Mouse (Mus musculus): Measurements from ENCODE around the gene Olfr887. TPM values are rescaled to one million over a fixed set of nuclear protein-coding genes. Genes with fewer than 3 reads are reported as not detected.

Gene Olfr887
- polyA plus RNA-seq (2014; fragmentation: Nextera tagmentation; extraction: Ambion mirVana) = not detected in 2 replicates

DNA sequence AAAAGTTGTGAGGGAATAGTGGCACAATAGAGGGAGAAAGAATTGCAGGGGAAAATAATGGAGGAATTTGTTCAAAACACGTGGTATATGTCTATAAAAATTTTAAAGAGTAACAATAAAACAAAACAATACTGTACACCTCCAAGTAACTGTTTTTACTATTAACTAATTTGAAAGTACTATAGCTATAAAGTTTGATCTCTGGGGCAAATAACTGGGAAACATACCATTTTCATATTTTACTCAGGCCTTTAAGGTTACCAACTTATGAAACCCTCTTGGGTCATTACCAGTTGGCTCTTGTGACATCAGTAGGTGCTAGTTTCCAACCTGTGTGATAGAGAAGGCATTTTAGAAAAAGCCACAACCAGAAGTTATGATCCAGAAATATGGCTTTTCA, at the start of gene Olfr887:
Gene Olfr887, plus strand, starts transcription at position 301 of the 400 bp plus-strand sequence.
- Histone ChIP-seq H3K9ac (ENCODE audit: low read length) (no peak within 1 kb of the TSS), H3K27ac (ENCODE audit: low read depth, low read length) (no peak within 1 kb of the TSS), H3K4me1 (ENCODE audit: control insufficient read depth, insufficient read depth, low read length) (no peaks in the 10 kb centered on the region), H3K4me3 (ENCODE audit: low read depth, low read length) (no peak within 1 kb of the TSS), H3K27me3 (replicated peaks; ENCODE audit: control insufficient read depth, insufficient read depth, low read length) (no peaks in the 10 kb centered on the region), H3K36me3 (ENCODE audit: control insufficient read depth, insufficient read depth, low read length) (no peaks in the 10 kb centered on the region), H3K9me3 (replicated peaks; ENCODE audit: control insufficient read depth, low read length) (no peaks in the 10 kb centered on the region), H3K4me2 (ENCODE audit: low read length) (no peak within 1 kb of the TSS)
- ATAC-seq (no peak), DNase-seq (ENCODE audit: low spot score) (no peak)
- 76% methylated on average over 1 of the region's 1 CpGs for WGBS

- no peak for ATAC-seq
- Histone ChIP-seq H3K9me3 (replicated peaks; ENCODE audit: control insufficient read depth, low read length) (no peaks in the 10 kb centered on the region), H3K36me3 (ENCODE audit: control insufficient read depth, insufficient read depth, low read length) (no peaks in the 10 kb centered on the region), H3K27ac (ENCODE audit: low read depth, low read length) (no peak within 1 kb of the TSS), H3K4me1 (ENCODE audit: control insufficient read depth, insufficient read depth, low read length) (no peaks in the 10 kb centered on the region), H3K4me2 (ENCODE audit: low read length) (no peak within 1 kb of the TSS), H3K9ac (ENCODE audit: low read length) (no peak within 1 kb of the TSS), H3K27me3 (replicated peaks; ENCODE audit: control insufficient read depth, insufficient read depth, low read length) (no peaks in the 10 kb centered on the region), H3K4me3 (ENCODE audit: low read depth, low read length) (no peak within 1 kb of the TSS)
- no peak for DNase-seq (ENCODE audit: low spot score)
- 69% methylated on average over 1 of the region's 1 CpGs for WGBS
Measured at GRCm38 (mm10) chr9:38046255-38046654, 37.6 kb upstream of the Olfr887 start, which contains the start of gene Olfr884. TSS of gene Olfr884 (plus strand) at chr9:38046555.

GRCm38 (mm10) chr9:38061022-38061421, 22.9 kb upstream of the Olfr887 start, which contains the start of gene Olfr885:
TSS of gene Olfr885 (plus strand) at chr9:38061322.
- Histone ChIP-seq H3K27me3 (replicated peaks; ENCODE audit: control insufficient read depth, insufficient read depth, low read length) (no peaks in the 10 kb centered on the region), H3K9ac (ENCODE audit: low read length) (no peak within 1 kb of the TSS), H3K36me3 (ENCODE audit: control insufficient read depth, insufficient read depth, low read length) (no peaks in the 10 kb centered on the region), H3K4me2 (ENCODE audit: low read length) (no peak within 1 kb of the TSS), H3K4me1 (ENCODE audit: control insufficient read depth, insufficient read depth, low read length) (no peaks in the 10 kb centered on the region), H3K27ac (ENCODE audit: low read depth, low read length) (no peak within 1 kb of the TSS), H3K9me3 (replicated peaks; ENCODE audit: control insufficient read depth, low read length) (no peaks in the 10 kb centered on the region), H3K4me3 (ENCODE audit: low read depth, low read length) (no peak within 1 kb of the TSS)
- 88% methylated on average over 3 of the region's 3 CpGs for WGBS
- DNase-seq (ENCODE audit: low spot score) (no peak), ATAC-seq (no peak)

- ATAC-seq = no peak
- Histone ChIP-seq H3K4me2 (ENCODE audit: low read length) (no peak within 1 kb of the TSS), H3K27me3 (replicated peaks; ENCODE audit: control insufficient read depth, insufficient read depth, low read length) (no peaks in the 10 kb centered on the region), H3K9ac (ENCODE audit: low read length) (no peak within 1 kb of the TSS), H3K4me3 (ENCODE audit: low read depth, low read length) (no peak within 1 kb of the TSS), H3K9me3 (replicated peaks; ENCODE audit: control insufficient read depth, low read length) (no peaks in the 10 kb centered on the region), H3K36me3 (ENCODE audit: control insufficient read depth, insufficient read depth, low read length) (no peaks in the 10 kb centered on the region), H3K27ac (ENCODE audit: low read depth, low read length) (no peak within 1 kb of the TSS), H3K4me1 (ENCODE audit: control insufficient read depth, insufficient read depth, low read length) (no peaks in the 10 kb centered on the region)
- no peak for DNase-seq (ENCODE audit: low spot score)
- WGBS = 78% methylated on average over 1 of the region's 1 CpGs
Measured at GRCm38 (mm10) chr9:38107828-38108227, 24.0 kb downstream of the Olfr887 start, which contains the start of gene Olfr888. TSS of gene Olfr888 (plus strand) at chr9:38108128.

GRCm38 (mm10) chr9:38114898-38115297, 31.0 kb downstream of the Olfr887 start, which contains the start of gene Olfr889:
TSS of gene Olfr889 (plus strand) at chr9:38115198.
- Histone ChIP-seq H3K4me1 (ENCODE audit: control insufficient read depth, insufficient read depth, low read length) (no peaks in the 10 kb centered on the region), H3K27me3 (replicated peaks; ENCODE audit: control insufficient read depth, insufficient read depth, low read length) (no peaks in the 10 kb centered on the region), H3K4me3 (ENCODE audit: low read depth, low read length) (no peak within 1 kb of the TSS), H3K9me3 (replicated peaks; ENCODE audit: control insufficient read depth, low read length) (no peaks in the 10 kb centered on the region), H3K27ac (ENCODE audit: low read depth, low read length) (no peak within 1 kb of the TSS), H3K4me2 (ENCODE audit: low read length) (no peak within 1 kb of the TSS), H3K36me3 (ENCODE audit: control insufficient read depth, insufficient read depth, low read length) (no peaks in the 10 kb centered on the region), H3K9ac (ENCODE audit: low read length) (no peak within 1 kb of the TSS)
- DNase-seq (ENCODE audit: low spot score) = no peak
- ATAC-seq = no peak

Other genes with a start within 250 kb of the Olfr887 start
- gene Olfr877, start 229.8 kb upstream of the Olfr887 start, polyA plus RNA-seq (2014; fragmentation: Nextera tagmentation; extraction: Ambion mirVana) = not detected in 2 replicates
- not detected in 2 replicates for gene Olfr145, start 187.3 kb upstream of the Olfr887 start, polyA plus RNA-seq (2014; fragmentation: Nextera tagmentation; extraction: Ambion mirVana)
- gene Olfr878, start 166.2 kb upstream of the Olfr887 start, polyA plus RNA-seq (2014; fragmentation: Nextera tagmentation; extraction: Ambion mirVana) = not detected in 2 replicates
- gene Olfr881, start 92.2 kb upstream of the Olfr887 start, polyA plus RNA-seq (2014; fragmentation: Nextera tagmentation; extraction: Ambion mirVana) = not detected in 2 replicates
- not detected in 2 replicates for gene Olfr883, start 58.3 kb upstream of the Olfr887 start, polyA plus RNA-seq (2014; fragmentation: Nextera tagmentation; extraction: Ambion mirVana)
- not detected in 2 replicates for gene Olfr884, start 37.5 kb upstream of the Olfr887 start, polyA plus RNA-seq (2014; fragmentation: Nextera tagmentation; extraction: Ambion mirVana)
- gene Olfr885, start 22.8 kb upstream of the Olfr887 start, polyA plus RNA-seq (2014; fragmentation: Nextera tagmentation; extraction: Ambion mirVana) = not detected in 2 replicates
- not detected in 2 replicates for gene Olfr888, start 24.1 kb downstream of the Olfr887 start, polyA plus RNA-seq (2014; fragmentation: Nextera tagmentation; extraction: Ambion mirVana)
- 0.04 and 0.06 TPM in 2 replicates for gene Olfr889, start 31.1 kb downstream of the Olfr887 start, polyA plus RNA-seq (2014; fragmentation: Nextera tagmentation; extraction: Ambion mirVana)
- not detected in 2 replicates for gene Olfr890, start 58.4 kb downstream of the Olfr887 start, polyA plus RNA-seq (2014; fragmentation: Nextera tagmentation; extraction: Ambion mirVana)
- not detected in 2 replicates for gene Olfr891, start 96.7 kb downstream of the Olfr887 start, polyA plus RNA-seq (2014; fragmentation: Nextera tagmentation; extraction: Ambion mirVana)
- gene Olfr893, start 124.3 kb downstream of the Olfr887 start, polyA plus RNA-seq (2014; fragmentation: Nextera tagmentation; extraction: Ambion mirVana) = not detected in 2 replicates
- gene Olfr894, start 134.0 kb downstream of the Olfr887 start, polyA plus RNA-seq (2014; fragmentation: Nextera tagmentation; extraction: Ambion mirVana) = not detected in 2 replicates
- not detected in 2 replicates for gene Olfr143, start 168.7 kb downstream of the Olfr887 start, polyA plus RNA-seq (2014; fragmentation: Nextera tagmentation; extraction: Ambion mirVana)
- not detected in 2 replicates for gene Olfr895, start 183.8 kb downstream of the Olfr887 start, polyA plus RNA-seq (2014; fragmentation: Nextera tagmentation; extraction: Ambion mirVana)
- gene Olfr896-ps1, start 207.0 kb downstream of the Olfr887 start, polyA plus RNA-seq (2014; fragmentation: Nextera tagmentation; extraction: Ambion mirVana) = not detected in 2 replicates
- gene Olfr25, start 245.0 kb downstream of the Olfr887 start, polyA plus RNA-seq (2014; fragmentation: Nextera tagmentation; extraction: Ambion mirVana) = not detected in 2 replicates

Measured in forebrain, embryonic 14.5 days (tissue).